Mouse (Mus musculus): Measurements from ENCODE around the gene Eml2. TPM values are rescaled to one million over a fixed set of nuclear protein-coding genes. Genes with fewer than 3 reads are reported as not detected.

The Eml2 gene
- polyA plus RNA-seq, 1 experiment from 2014 or later, result 3.4 TPM

- Histone ChIP-seq H3K27ac (ENCODE audit: low read depth, low read length) (peak overlapping the region; percentile 84), H3K36me3 (ENCODE audit: control insufficient read depth, insufficient read depth, low read length) (peaks cover 26% of the 10 kb centered on the region), H3K27me3 (replicated peaks; ENCODE audit: control insufficient read depth, insufficient read depth, low read length) (peaks cover 7% of the 10 kb centered on the region; the same call in 1 of the 2 replicates), H3K4me3 (ENCODE audit: low read depth, low read length) (no peak overlapping the region), H3K9ac (ENCODE audit: low read length) (peak overlapping the region; percentile 59), H3K4me1 (ENCODE audit: control insufficient read depth, insufficient read depth, low read length) (peaks cover 8% of the 10 kb centered on the region; the same call in 1 of the 2 replicates), H3K4me2 (ENCODE audit: low read length) (peak overlapping the region; percentile 32), H3K9me3 (replicated peaks; ENCODE audit: control insufficient read depth, low read length) (no peaks in the 10 kb centered on the region)
- peak; percentile 90 for DNase-seq (ENCODE audit: low spot score)
- whole genome bisulfite sequencing, result 5% methylated on average over 30 of the region's 30 CpGs
- ATAC-seq, result peak; percentile 84
These were observed 18.9 kb upstream of the Eml2 start for GRCm38 (mm10) chr7:19157160-19157800.

GRCm38 (mm10) chr7:19158601-19159000, 17.6 kb upstream of the Eml2 start:
- DNase-seq (ENCODE audit: low spot score) (peak; percentile 61), ATAC-seq (peak; percentile 42; the same call in 1 of the 2 replicates)
- Histone ChIP-seq H3K9me3 (replicated peaks; ENCODE audit: control insufficient read depth, low read length) (no peaks in the 10 kb centered on the region), H3K36me3 (ENCODE audit: control insufficient read depth, insufficient read depth, low read length) (peaks cover 15% of the 10 kb centered on the region), H3K4me1 (ENCODE audit: control insufficient read depth, insufficient read depth, low read length) (peaks cover 8% of the 10 kb centered on the region; the same call in 1 of the 2 replicates), H3K27me3 (replicated peaks; ENCODE audit: control insufficient read depth, insufficient read depth, low read length) (peaks cover 7% of the 10 kb centered on the region; the same call in 1 of the 2 replicates), H3K27ac (ENCODE audit: low read depth, low read length) (0 out of 2 replicates have a peak overlapping the region, but pooled peaks have one; percentile 35), H3K9ac (ENCODE audit: low read length) (no peak overlapping the region), H3K4me3 (ENCODE audit: low read depth, low read length) (no peak overlapping the region), H3K4me2 (ENCODE audit: low read length) (no peak overlapping the region)
- 64% methylated on average over 11 of the region's 11 CpGs for WGBS

GRCm38 (mm10) chr7:19159411-19159810, 16.8 kb upstream of the Eml2 start:
- Histone ChIP-seq H3K4me2 (ENCODE audit: low read length) (peak overlapping the region; percentile 55), H3K9me3 (replicated peaks; ENCODE audit: control insufficient read depth, low read length) (no peaks in the 10 kb centered on the region), H3K4me3 (ENCODE audit: low read depth, low read length) (no peak overlapping the region; the same call in 1 of the 2 replicates), H3K9ac (ENCODE audit: low read length) (peak overlapping the region; percentile 29; the same call in 1 of the 2 replicates), H3K36me3 (ENCODE audit: control insufficient read depth, insufficient read depth, low read length) (peaks cover 8% of the 10 kb centered on the region; the same call in 1 of the 2 replicates), H3K27ac (ENCODE audit: low read depth, low read length) (no peak overlapping the region), H3K27me3 (replicated peaks; ENCODE audit: control insufficient read depth, insufficient read depth, low read length) (peaks cover 7% of the 10 kb centered on the region; the same call in 1 of the 2 replicates), H3K4me1 (ENCODE audit: control insufficient read depth, insufficient read depth, low read length) (peaks cover 8% of the 10 kb centered on the region; the same call in 1 of the 2 replicates)
- ATAC-seq (no peak), DNase-seq (ENCODE audit: low spot score) (no peak)
- WGBS, result 12% methylated on average over 18 of the region's 18 CpGs

GRCm38 (mm10) chr7:19160115-19160514, 16.1 kb upstream of the Eml2 start:
- ATAC-seq (peak; percentile 43), DNase-seq (ENCODE audit: low spot score) (peak; percentile 42)
- H3K9me3 ChIP-seq (replicated peaks; ENCODE audit: control insufficient read depth, low read length), result no peaks in the 10 kb centered on the region
- no peak overlapping the region for H3K27ac ChIP-seq (ENCODE audit: low read depth, low read length)
- peaks cover 8% of the 10 kb centered on the region; the same call in 1 of the 2 replicates for H3K27me3 ChIP-seq (replicated peaks; ENCODE audit: control insufficient read depth, insufficient read depth, low read length)
- peak overlapping the region; percentile 22 for H3K4me3 ChIP-seq (ENCODE audit: low read depth, low read length)
- under 1% methylated on average over 19 of the region's 20 CpGs for WGBS
- peaks cover 10% of the 10 kb centered on the region; the same call in 1 of the 2 replicates for H3K4me1 ChIP-seq (ENCODE audit: control insufficient read depth, insufficient read depth, low read length)
- H3K9ac ChIP-seq (ENCODE audit: low read length), result peak overlapping the region; percentile 45; the same call in 1 of the 2 replicates
- peak overlapping the region; percentile 55 for H3K4me2 ChIP-seq (ENCODE audit: low read length)
- peaks cover 1% of the 10 kb centered on the region; the same call in 1 of the 2 replicates for H3K36me3 ChIP-seq (ENCODE audit: control insufficient read depth, insufficient read depth, low read length)

GRCm38 (mm10) chr7:19162928-19163327, 13.3 kb upstream of the Eml2 start:
- Histone ChIP-seq H3K27ac (ENCODE audit: low read depth, low read length) (no peak overlapping the region), H3K4me1 (ENCODE audit: control insufficient read depth, insufficient read depth, low read length) (peaks cover 15% of the 10 kb centered on the region), H3K9me3 (replicated peaks; ENCODE audit: control insufficient read depth, low read length) (no peaks in the 10 kb centered on the region), H3K36me3 (ENCODE audit: control insufficient read depth, insufficient read depth, low read length) (no peaks in the 10 kb centered on the region), H3K9ac (ENCODE audit: low read length) (no peak overlapping the region), H3K27me3 (replicated peaks; ENCODE audit: control insufficient read depth, insufficient read depth, low read length) (peaks cover 12% of the 10 kb centered on the region; the same call in 1 of the 2 replicates), H3K4me2 (ENCODE audit: low read length) (no peak overlapping the region), H3K4me3 (ENCODE audit: low read depth, low read length) (no peak overlapping the region)
- DNase-seq (ENCODE audit: low spot score) (no peak), ATAC-seq (no peak)
- WGBS, result 83% methylated on average over 7 of the region's 7 CpGs

GRCm38 (mm10) chr7:19163752-19164151, 12.5 kb upstream of the Eml2 start:
- ATAC-seq (no peak), DNase-seq (ENCODE audit: low spot score) (no peak)
- Histone ChIP-seq H3K9ac (ENCODE audit: low read length) (no peak overlapping the region), H3K27ac (ENCODE audit: low read depth, low read length) (no peak overlapping the region), H3K4me2 (ENCODE audit: low read length) (peak overlapping the region; percentile 38; the same call in 1 of the 2 replicates), H3K4me3 (ENCODE audit: low read depth, low read length) (no peak overlapping the region), H3K9me3 (replicated peaks; ENCODE audit: control insufficient read depth, low read length) (no peaks in the 10 kb centered on the region), H3K27me3 (replicated peaks; ENCODE audit: control insufficient read depth, insufficient read depth, low read length) (peaks cover 12% of the 10 kb centered on the region; the same call in 1 of the 2 replicates), H3K36me3 (ENCODE audit: control insufficient read depth, insufficient read depth, low read length) (no peaks in the 10 kb centered on the region), H3K4me1 (ENCODE audit: control insufficient read depth, insufficient read depth, low read length) (peaks cover 15% of the 10 kb centered on the region)
- 35% methylated on average over 12 of the region's 12 CpGs for WGBS

- H3K27ac ChIP-seq (ENCODE audit: low read depth, low read length), result no peak overlapping the region
- DNase-seq (ENCODE audit: low spot score) (peak; percentile 22), ATAC-seq (peak; percentile 29; the same call in 1 of the 2 replicates)
- H3K9me3 ChIP-seq (replicated peaks; ENCODE audit: control insufficient read depth, low read length), result no peaks in the 10 kb centered on the region
- peaks cover 15% of the 10 kb centered on the region for H3K4me1 ChIP-seq (ENCODE audit: control insufficient read depth, insufficient read depth, low read length)
- no peak overlapping the region for H3K4me3 ChIP-seq (ENCODE audit: low read depth, low read length)
- H3K9ac ChIP-seq (ENCODE audit: low read length), result no peak overlapping the region
- H3K36me3 ChIP-seq (ENCODE audit: control insufficient read depth, insufficient read depth, low read length), result no peaks in the 10 kb centered on the region
- peak overlapping the region; percentile 38; the same call in 1 of the 2 replicates for H3K4me2 ChIP-seq (ENCODE audit: low read length)
- WGBS, result 2% methylated on average over 6 of the region's 6 CpGs
- peaks cover 11% of the 10 kb centered on the region; the same call in 1 of the 2 replicates for H3K27me3 ChIP-seq (replicated peaks; ENCODE audit: control insufficient read depth, insufficient read depth, low read length)
These were observed 12.0 kb upstream of the Eml2 start for GRCm38 (mm10) chr7:19164189-19164588.

- peak; percentile 37 for DNase-seq (ENCODE audit: low spot score)
- no peak overlapping the region for H3K27ac ChIP-seq (ENCODE audit: low read depth, low read length)
- no peaks in the 10 kb centered on the region for H3K9me3 ChIP-seq (replicated peaks; ENCODE audit: control insufficient read depth, low read length)
- ATAC-seq, result no peak
- no peak overlapping the region for H3K9ac ChIP-seq (ENCODE audit: low read length)
- peaks cover 8% of the 10 kb centered on the region for H3K4me1 ChIP-seq (ENCODE audit: control insufficient read depth, insufficient read depth, low read length)
- H3K4me2 ChIP-seq (ENCODE audit: low read length), result peak overlapping the region; percentile 38
- peak overlapping the region; percentile 4; the same call in 1 of the 2 replicates for H3K4me3 ChIP-seq (ENCODE audit: low read depth, low read length)
- H3K36me3 ChIP-seq (ENCODE audit: control insufficient read depth, insufficient read depth, low read length), result no peaks in the 10 kb centered on the region
- H3K27me3 ChIP-seq (replicated peaks; ENCODE audit: control insufficient read depth, insufficient read depth, low read length), result peaks cover 5% of the 10 kb centered on the region; the same call in 1 of the 2 replicates
- WGBS, result 3% methylated on average over 13 of the region's 13 CpGs
These were observed 11.2 kb upstream of the Eml2 start for GRCm38 (mm10) chr7:19164978-19165377.

All from forebrain, embryonic 14.5 days (tissue).